Mouse (Mus musculus): ENCODE results near the gene Kctd15.

Kctd15 gene

GRCm38 (mm10) chr7:34667874-34668273 lies 11.3 kb upstream of the Kctd15 start:
- DNase-seq (ENCODE audit: extremely low spot score, low spot score), result no peak

GRCm38 (mm10) chr7:34663145-34663544 lies 6.6 kb upstream of the Kctd15 start:
- DNase-seq (ENCODE audit: extremely low spot score, low spot score), result no peak

GRCm38 (mm10) chr7:34662227-34662626 lies 5.7 kb upstream of the Kctd15 start:
- DNase-seq (ENCODE audit: extremely low spot score, low spot score), result no peak

- DNase-seq (ENCODE audit: extremely low spot score, low spot score), result no peak
Measured at GRCm38 (mm10) chr7:34659386-34660085, 3.0 kb upstream of the Kctd15 start.

GRCm38 (mm10) chr7:34655086-34655839 lies 1.3 kb downstream of the Kctd15 start:
- peak; percentile 96 for DNase-seq (ENCODE audit: extremely low spot score, low spot score)

GRCm38 (mm10) chr7:34654441-34655085 lies 2.0 kb downstream of the Kctd15 start:
- peak; percentile 82 for DNase-seq (ENCODE audit: extremely low spot score, low spot score)

- DNase-seq (ENCODE audit: extremely low spot score, low spot score), result peak; percentile 77
Measured at GRCm38 (mm10) chr7:34653731-34654440, 2.6 kb downstream of the Kctd15 start.

GRCm38 (mm10) chr7:34652751-34653502 lies 3.6 kb downstream of the Kctd15 start:
- peak; percentile 67 for DNase-seq (ENCODE audit: extremely low spot score, low spot score)

GRCm38 (mm10) chr7:34651381-34651780 lies 5.2 kb downstream of the Kctd15 start:
- DNase-seq (ENCODE audit: extremely low spot score, low spot score), result no peak

- DNase-seq (ENCODE audit: extremely low spot score, low spot score), result no peak
Measured at GRCm38 (mm10) chr7:34647052-34647451, 9.5 kb downstream of the Kctd15 start.

- DNase-seq (ENCODE audit: extremely low spot score, low spot score), result no peak
Measured at GRCm38 (mm10) chr7:34646144-34646795, 10.3 kb downstream of the Kctd15 start.

- no peak for DNase-seq (ENCODE audit: extremely low spot score, low spot score)
Measured at GRCm38 (mm10) chr7:34645623-34646022, 10.9 kb downstream of the Kctd15 start.

- no peak for DNase-seq (ENCODE audit: extremely low spot score, low spot score)
Measured at GRCm38 (mm10) chr7:34644591-34644990, 11.9 kb downstream of the Kctd15 start.

GRCm38 (mm10) chr7:34643329-34643728 lies 13.2 kb downstream of the Kctd15 start:
- no peak for DNase-seq (ENCODE audit: extremely low spot score, low spot score)

GRCm38 (mm10) chr7:34641968-34642367 lies 14.6 kb downstream of the Kctd15 start:
- DNase-seq (ENCODE audit: extremely low spot score, low spot score), result no peak

GRCm38 (mm10) chr7:34639798-34640197 lies 16.7 kb downstream of the Kctd15 start:
- no peak for DNase-seq (ENCODE audit: extremely low spot score, low spot score)

GRCm38 (mm10) chr7:34636661-34637060 lies 19.9 kb downstream of the Kctd15 start:
- no peak for DNase-seq (ENCODE audit: extremely low spot score, low spot score)

GRCm38 (mm10) chr7:34632966-34633742 lies 23.4 kb downstream of the Kctd15 start:
- DNase-seq (ENCODE audit: extremely low spot score, low spot score), result no peak

GRCm38 (mm10) chr7:34630211-34631085 lies 26.1 kb downstream of the Kctd15 start:
- peak; percentile 59 for DNase-seq (ENCODE audit: extremely low spot score, low spot score)
